ENCODE assay signal across 19 mouse cellular contexts in the genomic region with DNA sequence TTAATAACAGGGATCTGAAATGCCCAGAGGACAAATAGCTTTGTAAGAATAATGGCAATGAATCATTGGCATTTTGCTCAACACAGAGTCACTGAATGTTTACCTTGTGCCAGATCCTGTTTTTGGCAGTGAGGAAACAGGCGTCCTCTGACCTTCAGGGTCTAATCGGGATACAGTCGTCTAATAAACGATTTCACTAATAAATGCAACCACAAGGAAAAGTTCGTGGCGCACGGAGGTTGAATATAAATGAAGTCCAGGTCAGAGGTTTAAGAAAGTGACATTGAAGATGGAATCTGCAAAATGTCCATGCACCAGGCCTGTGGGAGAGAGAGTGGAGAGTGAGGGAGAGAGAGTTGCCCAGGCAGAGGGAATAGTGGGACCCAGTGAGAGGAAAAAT.
DNase-seq lines count a peak whose midpoint lies in the region.
"Had no signal": no experiment of that assay in that cellular context is flagged by ENCODE, and none has a peak within 500 bp of the region (broad histone marks: within the 10 kb centered on the region; RNA-seq: fewer than 3 reads in every experiment).

No protein-coding gene starts in this region.

- no peak overlapping the region for H3K4me3 ChIP-seq in heart, embryonic 10.5 days
- H3K4me3 ChIP-seq: embryonic facial prominence, embryonic 10.5 days; embryonic facial prominence, embryonic 12.5 days; forebrain, embryonic 13.5 days; forebrain, embryonic 15.5 days had no signal

- no peaks in the 10 kb centered on the region for H3K4me1 ChIP-seq in heart, embryonic 10.5 days
- H3K4me1 ChIP-seq: embryonic facial prominence, embryonic 10.5 days; embryonic facial prominence, embryonic 12.5 days; forebrain, embryonic 13.5 days; forebrain, embryonic 15.5 days had no signal

- DNase-seq in adrenal gland, adult 8-10 months: peak; percentile 31
- DNase-seq in adrenal gland, postnatal 4 days (ENCODE audit: low spot score in 2 of 2): no peak
- DNase-seq in heart, embryonic 10.5 days (ENCODE audit: low spot score): peak; percentile 54
- no peak for DNase-seq in heart, postnatal 4 days
- DNase-seq in adrenal gland, postnatal 14 days: peak; percentile 15
- DNase-seq in embryo, embryonic 9.5 days (ENCODE audit: extremely low spot score): no peak
- DNase-seq: cerebellum, adult 11 months; cerebellum, adult 18-20 months; cerebellum, adult 8-10 months; cerebellum, adult 9-11 months; cerebellum, postnatal 14 days; cerebellum, postnatal 36 days; embryo, embryonic 11 days; forebrain, postnatal 0 days had no signal

- no peaks in the 10 kb centered on the region for H3K9me3 ChIP-seq in heart, embryonic 10.5 days
- H3K9me3 ChIP-seq: embryonic facial prominence, embryonic 10.5 days; embryonic facial prominence, embryonic 12.5 days; forebrain, embryonic 13.5 days; forebrain, embryonic 15.5 days had no signal

- no peaks in the 10 kb centered on the region for H3K36me3 ChIP-seq in heart, embryonic 10.5 days
- H3K36me3 ChIP-seq: embryonic facial prominence, embryonic 10.5 days; embryonic facial prominence, embryonic 12.5 days; forebrain, embryonic 15.5 days had no signal

- no peaks in the 10 kb centered on the region for H3K27me3 ChIP-seq in heart, embryonic 10.5 days (ENCODE audit: insufficient read depth, poor library complexity, severe bottlenecking)
- H3K27me3 ChIP-seq: embryonic facial prominence, embryonic 12.5 days; forebrain, embryonic 13.5 days; forebrain, embryonic 15.5 days; Patski had no signal

- H3K27ac ChIP-seq in heart, embryonic 10.5 days: no peak overlapping the region
- H3K27ac ChIP-seq: embryonic facial prominence, embryonic 10.5 days; embryonic facial prominence, embryonic 12.5 days; forebrain, embryonic 13.5 days; forebrain, embryonic 15.5 days had no signal

- WGBS in heart, embryonic 10.5 days: 80% methylated on average over 7 of the region's 7 CpGs

Comparison
In these comparisons a context has a peak if more than half of its experiments do, and no peak if none do; other contexts are left out.
1. DNase-seq: peak in adrenal gland, adult 8-10 months (single experiment), heart, embryonic 10.5 days (single experiment) and adrenal gland, postnatal 14 days (single experiment); none in adrenal gland, postnatal 4 days (0 of 2), heart, postnatal 4 days (single experiment) and embryo, embryonic 9.5 days (single experiment).